In genomic region chr4:147407463-147407822, GRCm38 (mm10) we compare ENCODE assay signal across 8 mouse cellular contexts. TPM values are rescaled to one million over a fixed set of nuclear protein-coding genes. Genes with fewer than 3 reads are reported as not detected.
DNase-seq lines count a peak whose midpoint lies in the region; ATAC-seq and TF ChIP-seq lines count a peak whose summit lies in the region.

No protein-coding gene starts in this region.

- no peaks in the 10 kb centered on the region for H3K79me2 ChIP-seq in liver, adult 2 months (ENCODE audit: control insufficient read depth, insufficient read depth, low read length)

- H3K4me3 ChIP-seq in liver, adult 2 months (ENCODE audit: insufficient read depth, low read depth, low read length): peak overlapping the region; percentile 57; the same call in 1 of the 2 replicates
- peak overlapping the region; percentile 56 for H3K4me3 ChIP-seq in forebrain, embryonic 10.5 days
- H3K4me3 ChIP-seq in limb, embryonic 10.5 days: peak overlapping the region; percentile 55
- H3K4me3 ChIP-seq in neural tube, embryonic 14.5 days (ENCODE audit: low read depth, low read length): peak overlapping the region; percentile 41

- peak overlapping the region; percentile 60 for H3K4me2 ChIP-seq in neural tube, embryonic 14.5 days (ENCODE audit: low read depth, low read length)

- H3K27me3 ChIP-seq in liver, adult 2 months (ENCODE audit: control insufficient read depth, insufficient read depth, low read length): peaks cover 6% of the 10 kb centered on the region; the same call in 1 of the 2 replicates
- H3K27me3 ChIP-seq in forebrain, embryonic 10.5 days (ENCODE audit: poor library complexity, severe bottlenecking): no peaks in the 10 kb centered on the region
- H3K27me3 ChIP-seq in limb, embryonic 10.5 days (ENCODE audit: low read depth, poor library complexity, severe bottlenecking): no peaks in the 10 kb centered on the region
- H3K27me3 ChIP-seq in neural tube, embryonic 14.5 days (ENCODE audit: control insufficient read depth, insufficient read depth, low read length): no peaks in the 10 kb centered on the region

- no peaks in the 10 kb centered on the region for H3K4me1 ChIP-seq in liver, adult 2 months (ENCODE audit: control insufficient read depth, insufficient read depth, low read length)
- peaks cover 3% of the 10 kb centered on the region; the same call in 1 of the 2 replicates for H3K4me1 ChIP-seq in forebrain, embryonic 10.5 days
- H3K4me1 ChIP-seq in limb, embryonic 10.5 days: no peaks in the 10 kb centered on the region
- H3K4me1 ChIP-seq in neural tube, embryonic 14.5 days (ENCODE audit: control insufficient read depth, insufficient read depth, low read length): no peaks in the 10 kb centered on the region

- peak overlapping the region; percentile 76 for H3K9ac ChIP-seq in liver, adult 2 months (ENCODE audit: low read depth, low read length)
- peak overlapping the region; percentile 72 for H3K9ac ChIP-seq in neural tube, embryonic 14.5 days (replicated peaks; ENCODE audit: low read depth, low read length)

- 7% methylated on average over 13 of the region's 13 CpGs for WGBS in liver, adult 2 months
- WGBS in forebrain, embryonic 10.5 days: 3% methylated on average over 12 of the region's 13 CpGs
- WGBS in limb, embryonic 10.5 days: 4% methylated on average over 13 of the region's 13 CpGs
- WGBS in neural tube, embryonic 14.5 days: 6% methylated on average over 11 of the region's 13 CpGs

- no peak for TF ChIP-seq POLR2A in liver, adult 2 months (IDR thresholded peaks at IDR 0.05; ENCODE audit: extremely low read depth, insufficient read depth, low read length)

- no peak; the same call in 1 of the 2 replicates for ATAC-seq in neural tube, embryonic 14.5 days (ENCODE audit: low read depth)
- ATAC-seq in erythroblast, adult 5-6 weeks (replicated peaks; ENCODE audit: low FRiP score, poor library complexity, severe bottlenecking): no peak

- H3K9me3 ChIP-seq in forebrain, embryonic 10.5 days: peaks cover 61% of the 10 kb centered on the region
- H3K9me3 ChIP-seq in limb, embryonic 10.5 days (replicated peaks): peaks cover 30% of the 10 kb centered on the region
- H3K9me3 ChIP-seq in neural tube, embryonic 14.5 days (ENCODE audit: control insufficient read depth, low read length): peaks cover 32% of the 10 kb centered on the region

- no peaks in the 10 kb centered on the region for H3K36me3 ChIP-seq in liver, adult 2 months (ENCODE audit: control insufficient read depth, insufficient read depth, low read length)
- H3K36me3 ChIP-seq in forebrain, embryonic 10.5 days (replicated peaks): peaks cover 14% of the 10 kb centered on the region
- peaks cover 19% of the 10 kb centered on the region for H3K36me3 ChIP-seq in limb, embryonic 10.5 days
- H3K36me3 ChIP-seq in neural tube, embryonic 14.5 days (ENCODE audit: control insufficient read depth, insufficient read depth, low read length): no peaks in the 10 kb centered on the region

- intact Hi-C loops in left cerebral cortex, postnatal 10 days (cut with DNase I): no loop called here

- H3K27ac ChIP-seq in liver, adult 2 months (replicated peaks; ENCODE audit: insufficient read depth, low read depth, low read length): no peak overlapping the region
- H3K27ac ChIP-seq in forebrain, embryonic 10.5 days: peak overlapping the region; percentile 87
- H3K27ac ChIP-seq in limb, embryonic 10.5 days: peak overlapping the region; percentile 88
- peak overlapping the region; percentile 61 for H3K27ac ChIP-seq in neural tube, embryonic 14.5 days (ENCODE audit: low read depth, low read length)

- TF ChIP-seq CTCF in liver, adult 2 months (IDR thresholded peaks at IDR 0.05; ENCODE audit: low read depth, low read length): no peak

- no peak for DNase-seq in liver, adult 2 months (ENCODE audit: extremely low read depth, low read depth, low spot score)
- DNase-seq in liver: no peak
- DNase-seq in forebrain, embryonic 10.5 days (ENCODE audit: extremely low spot score, low spot score): no peak
- DNase-seq in limb, embryonic 10.5 days (ENCODE audit: low spot score): no peak
- DNase-seq in urinary bladder, postnatal 36 days (ENCODE audit: low spot score in 2 of 2): no peak
- no peak for DNase-seq in left cerebral cortex, postnatal 10 days (ENCODE audit: extremely low spot score in 1 of 2, low spot score in 2 of 2)

RNA-seq across cellular contexts. Expression of gene Zfp978, which starts 46.3 kb away (rescaled TPM):
- total RNA-seq in liver, adult 2 months (2014; rRNA removed): not detected in 2 replicates
- not detected in 2 replicates for polyA plus RNA-seq in liver, adult 2 months (2012; rRNA removed)
- 0.30 TPM in 1 of 2 replicates, not detected in the other for polyA plus RNA-seq in forebrain, embryonic 10.5 days (2016; fragmentation: Nextera tagmentation; extraction: Ambion mirVana)
- polyA plus RNA-seq in limb, embryonic 10.5 days (2016; fragmentation: Nextera tagmentation; extraction: Ambion mirVana): 0.15 TPM in 1 of 2 replicates, not detected in the other
- polyA plus RNA-seq in neural tube, embryonic 14.5 days (2014; fragmentation: Nextera tagmentation; extraction: Ambion mirVana): not detected in 2 replicates
- total RNA-seq in erythroblast, adult 5-6 weeks (2015; ENCODE audit: low replicate concordance): not detected in 2 replicates
- not detected in 2 replicates for total RNA-seq in erythroblast, adult 5-6 weeks (2017; ENCODE audit: low replicate concordance)
- total RNA-seq in left cerebral cortex, postnatal 10 days (2021): not detected
